Mouse (Mus musculus) erythroblast, embryonic 14.5 days (primary cell): ENCODE measurements around the gene Bptf. TPM values are rescaled to one million over a fixed set of nuclear protein-coding genes. Genes with fewer than 3 reads are reported as not detected.
A peak's percentile ranks its signal among the peaks of the same experiment; 100 is the strongest.
"Not testable (repeated sequence)": the region's sequence is repeated elsewhere in the genome, so short reads cannot be mapped to it uniquely, and the experiment has no call there.

Experiments used
- H3K27me3 ChIP-seq: 2 replicates; pipeline ENCODE4 v1.6.1; 2012; ENCODE audit warnings: inconsistent platforms; ENCODE audit not compliant: control insufficient read depth
- H3K36me3 ChIP-seq: 2 replicates; pipeline ENCODE4 v1.6.1; 2012; ENCODE audit warnings: mild to moderate bottlenecking, inconsistent platforms; ENCODE audit not compliant: control insufficient read depth
- H3K4me1 ChIP-seq: 2 replicates; pipeline ENCODE4 v1.6.1; 2012; ENCODE audit warnings: inconsistent platforms; ENCODE audit not compliant: control insufficient read depth
- H3K4me3 ChIP-seq: replicated peaks from 2 replicates; pipeline ENCODE3; 2012; ENCODE audit warnings: moderate library complexity, mild to moderate bottlenecking, inconsistent platforms
- H3K9me3 ChIP-seq: 2 replicates; pipeline ENCODE4 v1.6.1; 2012; ENCODE audit warnings: low read length, inconsistent platforms, mixed read lengths; ENCODE audit not compliant: control insufficient read depth
- GATA1 ChIP-seq: IDR thresholded peaks from 2 replicates; pipeline ENCODE4 v1.6.1; 2012; ENCODE audit warnings: low read length, inconsistent platforms, mixed read lengths
- TAL1 ChIP-seq: IDR thresholded peaks from 3 replicates; pipeline ENCODE4 v1.6.1; 2012; ENCODE audit warnings: low read length, inconsistent platforms, mixed read lengths
- polyA plus RNA-seq: library from polyadenylated mRNA; stranded (reverse); fragments of >175 nt; gene quantifications from 2 replicates; pipeline ENCODE4 v1.2.3, GENCODE M21; 2012

The Bptf gene
- polyA plus RNA-seq, 1 experiment = 6.8 TPM

DNA sequence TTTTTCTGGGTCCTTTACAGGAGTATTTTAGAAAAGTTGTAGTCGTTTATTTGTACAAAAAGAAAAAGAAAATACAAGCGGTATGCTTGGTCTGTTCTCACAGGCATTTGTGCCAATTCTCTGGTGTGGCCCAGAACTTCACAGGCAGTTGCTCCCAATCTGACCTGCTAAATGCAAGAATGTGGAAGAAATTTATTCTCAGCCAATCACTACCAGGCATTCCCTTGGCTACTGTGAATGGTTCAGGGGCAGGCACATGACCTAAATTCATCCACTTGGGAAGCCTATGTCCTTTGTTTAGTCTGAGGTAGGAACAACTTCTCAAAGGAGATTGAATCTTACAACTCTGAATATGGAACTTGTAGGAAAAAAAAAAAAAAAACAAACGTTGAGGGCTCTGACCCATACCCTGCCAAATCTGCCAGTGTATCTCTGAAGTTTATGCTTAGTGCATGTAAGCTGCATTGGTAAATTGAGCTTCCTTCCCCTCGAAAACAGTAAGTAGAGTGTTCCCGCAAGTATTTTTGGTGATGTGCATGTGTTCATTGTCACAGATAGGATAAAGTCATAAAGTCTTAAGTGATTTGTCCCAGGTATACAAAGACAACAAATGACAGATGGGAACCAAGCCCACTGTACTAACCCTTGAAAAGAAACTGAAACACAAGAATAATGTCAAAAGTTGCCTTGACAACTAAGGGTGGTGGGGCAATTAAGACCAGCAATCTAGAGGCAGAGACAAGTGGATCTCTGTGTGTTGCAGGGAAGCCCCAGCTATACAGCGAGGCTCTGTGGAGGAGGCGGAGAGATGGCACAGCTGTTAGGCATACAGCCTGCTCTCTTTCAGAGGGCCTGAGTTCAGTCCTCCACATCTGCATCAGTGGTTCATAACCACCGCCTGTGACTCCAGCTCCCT is 129.9 kb downstream of the Bptf start:
- Histone ChIP-seq H3K36me3 (peaks cover 21% of the 10 kb centered on the region), H3K4me3 (no peak overlapping the region), H3K27me3 (peaks cover 16% of the 10 kb centered on the region), H3K4me1 (peaks cover 11% of the 10 kb centered on the region), H3K9me3 (no peaks in the 10 kb centered on the region; the same call in 1 of the 2 replicates)
- TF ChIP-seq GATA1 = no peak
- no peak for TF ChIP-seq TAL1

- TF ChIP-seq TAL1 = no peak
- TF ChIP-seq GATA1 = no peak
- Histone ChIP-seq H3K36me3 (peaks cover 40% of the 10 kb centered on the region), H3K4me1 (peaks cover 30% of the 10 kb centered on the region), H3K4me3 (peak overlapping the region; percentile 79), H3K9me3 (no peaks in the 10 kb centered on the region; the same call in 1 of the 2 replicates), H3K27me3 (peaks cover 12% of the 10 kb centered on the region)
Observed at GRCm38 (mm10) chr11:106999949-107000513, 131.9 kb downstream of the Bptf start.

- no peaks in the 10 kb centered on the region; the same call in 1 of the 2 replicates for H3K9me3 ChIP-seq
- H3K27me3 ChIP-seq = peaks cover 9% of the 10 kb centered on the region
- TF ChIP-seq TAL1 (no peak), GATA1 (no peak)
- H3K4me3 ChIP-seq = peak within 1 kb of the TSS; percentile 79
- peaks cover 47% of the 10 kb centered on the region for H3K36me3 ChIP-seq
- peaks cover 37% of the 10 kb centered on the region for H3K4me1 ChIP-seq
Observed at GRCm38 (mm10) chr11:106999151-106999948, 132.6 kb downstream of the Bptf start, which contains the start of gene Kpna2. Kpna2 (minus strand) TSS chr11:106999541.

DNA sequence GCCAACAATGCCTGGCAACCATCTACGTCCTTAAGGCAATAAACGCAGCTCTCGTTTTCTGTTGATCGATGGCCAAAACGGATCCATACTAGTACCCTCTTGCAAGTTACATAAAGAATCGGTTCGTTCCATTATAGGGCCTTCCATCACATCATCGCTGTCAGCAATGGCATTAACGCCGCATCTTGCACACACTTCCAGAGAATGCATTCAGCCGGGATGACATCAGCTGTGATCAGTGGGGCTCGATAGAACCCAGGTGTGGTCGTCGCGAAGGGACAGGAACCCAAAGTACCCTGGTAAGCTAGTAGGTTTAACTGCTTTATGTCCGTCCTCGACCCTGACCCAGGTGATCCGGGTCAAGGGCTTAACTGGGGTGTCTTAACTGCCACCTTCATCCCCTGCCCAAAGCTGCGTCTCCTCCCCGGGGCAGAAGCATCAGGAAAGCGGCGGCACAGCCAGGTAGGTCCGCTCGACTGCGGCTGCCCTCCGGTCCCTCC is 133.2 kb downstream of the Bptf start:
- H3K4me3 ChIP-seq = peak overlapping the region; percentile 79
- TF ChIP-seq GATA1 (no peak), TAL1 (no peak)
- peaks cover 54% of the 10 kb centered on the region for H3K36me3 ChIP-seq
- H3K9me3 ChIP-seq = no peaks in the 10 kb centered on the region; the same call in 1 of the 2 replicates
- H3K4me1 ChIP-seq = peaks cover 43% of the 10 kb centered on the region
- peaks cover 4% of the 10 kb centered on the region for H3K27me3 ChIP-seq

DNA sequence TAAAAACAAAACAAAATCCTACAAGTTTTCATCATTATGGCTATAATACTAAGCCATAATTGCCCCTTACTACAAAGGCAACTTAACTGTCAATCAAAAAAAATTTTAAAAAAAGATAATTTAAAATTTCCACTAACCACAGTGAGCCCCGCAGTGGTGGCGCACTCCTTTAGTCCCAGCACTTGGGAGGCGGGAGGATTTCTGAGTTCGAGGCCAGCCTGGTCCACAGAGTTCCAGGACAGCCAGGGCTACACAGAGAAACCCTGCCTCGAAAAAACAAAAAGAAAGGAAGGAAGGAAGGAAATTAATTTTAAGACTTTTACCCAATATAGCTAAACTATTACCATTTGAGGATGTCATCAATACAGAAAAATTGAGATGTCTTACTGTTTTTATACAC is 134.0 kb downstream of the Bptf start:
- TF ChIP-seq TAL1 (no peak), GATA1 (no peak)
- Histone ChIP-seq H3K4me3 (peak overlapping the region; percentile 79), H3K9me3 (no peaks in the 10 kb centered on the region; the same call in 1 of the 2 replicates), H3K36me3 (peaks cover 60% of the 10 kb centered on the region), H3K4me1 (peaks cover 46% of the 10 kb centered on the region), H3K27me3 (no peaks in the 10 kb centered on the region)

- peak overlapping the region; percentile 79 for H3K4me3 ChIP-seq
- H3K4me1 ChIP-seq = peaks cover 49% of the 10 kb centered on the region
- H3K9me3 ChIP-seq, H3K27me3 ChIP-seq: not testable (repeated sequence)
- H3K36me3 ChIP-seq = peaks cover 75% of the 10 kb centered on the region
Observed at GRCm38 (mm10) chr11:106996492-106996891, 135.4 kb downstream of the Bptf start.

GRCm38 (mm10) chr11:106994246-106995085 is 137.5 kb downstream of the Bptf start:
- peak overlapping the region; percentile 25 for H3K4me3 ChIP-seq
- no peaks in the 10 kb centered on the region for H3K27me3 ChIP-seq
- peaks cover 96% of the 10 kb centered on the region for H3K36me3 ChIP-seq
- TF ChIP-seq TAL1 (no peak), GATA1 (no peak)
- peaks cover 45% of the 10 kb centered on the region for H3K4me1 ChIP-seq
- no peaks in the 10 kb centered on the region; the same call in 1 of the 2 replicates for H3K9me3 ChIP-seq

GRCm38 (mm10) chr11:106987384-106987783 is 144.5 kb downstream of the Bptf start:
- H3K27me3 ChIP-seq = no peaks in the 10 kb centered on the region
- no peak overlapping the region for H3K4me3 ChIP-seq
- no peak for TF ChIP-seq GATA1
- TF ChIP-seq TAL1 = no peak
- no peaks in the 10 kb centered on the region for H3K9me3 ChIP-seq
- peaks cover 7% of the 10 kb centered on the region; the same call in 1 of the 2 replicates for H3K4me1 ChIP-seq
- H3K36me3 ChIP-seq = peaks cover 91% of the 10 kb centered on the region

DNA sequence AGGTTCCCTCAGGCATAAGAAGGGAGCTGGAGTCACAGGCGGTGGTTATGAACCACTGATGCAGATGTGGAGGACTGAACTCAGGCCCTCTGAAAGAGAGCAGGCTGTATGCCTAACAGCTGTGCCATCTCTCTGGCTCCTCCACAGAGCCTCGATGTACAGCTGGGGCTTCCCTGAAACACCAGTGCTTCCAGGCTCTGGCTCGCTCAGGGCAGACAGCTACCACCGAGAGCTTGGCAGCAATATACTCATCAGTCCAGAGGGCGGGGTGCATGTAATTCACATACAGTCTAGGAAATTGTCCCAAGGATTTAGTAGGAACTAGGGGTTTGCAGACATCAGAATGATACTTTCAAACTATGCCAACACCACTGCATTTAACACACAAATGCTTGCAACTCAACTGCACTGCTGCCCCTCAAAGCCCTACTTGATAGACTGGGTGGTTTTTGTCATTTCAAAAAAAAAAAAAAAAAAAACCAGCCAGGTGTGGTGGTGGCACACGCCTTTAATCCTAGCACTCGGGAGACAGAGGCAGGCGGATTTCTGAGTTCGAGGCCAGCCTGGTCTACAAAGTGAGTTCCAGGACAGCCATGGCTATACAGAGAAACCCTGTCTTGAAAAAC is 145.8 kb downstream of the Bptf start:
- not testable (repeated sequence) for H3K9me3 ChIP-seq, H3K27me3 ChIP-seq, H3K4me1 ChIP-seq, H3K4me3 ChIP-seq
- peaks cover 81% of the 10 kb centered on the region for H3K36me3 ChIP-seq
